Mouse (Mus musculus) megakaryocyte, embryonic 14.5 days (primary cell): Measurements from ENCODE around the gene Gmfb.

Experiments used
- FLI1 ChIP-seq: IDR thresholded peaks from 2 replicates; pipeline ENCODE4 v1.6.1; 2012; ENCODE audit warnings: low read length, inconsistent platforms, mixed read lengths
- GATA1 ChIP-seq: IDR thresholded peaks from 3 replicates; pipeline ENCODE4 v1.6.1; 2012; ENCODE audit warnings: mixed read lengths, low read length, inconsistent platforms, borderline replicate concordance

- TF ChIP-seq GATA1 (no peak), FLI1 (no peak)
Measured at GRCm38 (mm10) chr14:46832354-46833272, 10.6 kb upstream of the Gmfb start.
